Mouse (Mus musculus) forebrain, embryonic 11.5 days (tissue): ENCODE measurements around the gene Cox15. TPM values are rescaled to one million over a fixed set of nuclear protein-coding genes. Genes with fewer than 3 reads are reported as not detected.

Source experiments
- ATAC-seq: fragments of 200-750 bp; cut with Nextera tagmentation; replicated peaks from 2 replicates; pipeline ENCODE4 v1.8.0; 2017; ENCODE audit warnings: moderate TSS enrichment; ENCODE audit not compliant: low FRiP score
- DNase-seq: peaks from one replicate; pipeline ENCODE4 v3.0.0-alpha.2; 2017; ENCODE audit warnings: low spot score
- H3K27ac ChIP-seq: fragments of 300-500 bp; sonication (generic); 2 replicates; pipeline ENCODE4 v1.5.1; 2014; ENCODE audit warnings: low read depth, low read length
- H3K27me3 ChIP-seq: fragments of 300-500 bp; sonication (generic); 2 replicates; pipeline ENCODE4 v1.6.1; 2014; ENCODE audit warnings: mild to moderate bottlenecking, low read length, mixed read lengths; ENCODE audit not compliant: control insufficient read depth, insufficient read depth
- H3K36me3 ChIP-seq: fragments of 300-500 bp; sonication (generic); 2 replicates; pipeline ENCODE4 v1.6.1; 2014; ENCODE audit warnings: mild to moderate bottlenecking, low read length, moderate library complexity, mixed read lengths; ENCODE audit not compliant: control insufficient read depth, insufficient read depth
- H3K4me1 ChIP-seq: fragments of 300-500 bp; sonication (generic); replicated peaks from 2 replicates; pipeline ENCODE4 v1.6.1; 2014; ENCODE audit warnings: low read length, mixed read lengths; ENCODE audit not compliant: control insufficient read depth, insufficient read depth
- H3K4me2 ChIP-seq: fragments of 300-500 bp; sonication (generic); 2 replicates; pipeline ENCODE4 v1.6.1; 2014; ENCODE audit warnings: low read depth, mild to moderate bottlenecking, low read length, moderate library complexity, mixed read lengths; ENCODE audit not compliant: severe bottlenecking
- H3K4me3 ChIP-seq: fragments of 300-500 bp; sonication (generic); 2 replicates; pipeline ENCODE4 v1.5.1; 2014; ENCODE audit warnings: low read depth, low read length
- H3K9ac ChIP-seq: fragments of 300-500 bp; sonication (generic); 2 replicates; pipeline ENCODE4 v1.6.1; 2014; ENCODE audit warnings: low read length
- H3K9me3 ChIP-seq: fragments of 300-500 bp; sonication (generic); 2 replicates; pipeline ENCODE4 v1.6.1; 2016; ENCODE audit warnings: low read length, mixed read lengths; ENCODE audit not compliant: control insufficient read depth
- WGBS: fragments of 180-500 bp; shearing (Covaris S2); extraction: QIAGEN DNeasy Blood & Tissue Kit; methylation state at CpG from one replicate; pipeline ENCODE4 v1.1.7; 2014; 5-methylcytosine and 5-hydroxymethylcytosine counted together
- polyA plus RNA-seq: library from polyadenylated mRNA; unstranded; fragments of >200 nt; fragmentation: Nextera tagmentation; extraction: Ambion mirVana; gene quantifications from 2 replicates; pipeline ENCODE4 v1.2.1, GENCODE M21; 2014

The Cox15 gene
- polyA plus RNA-seq, 1 experiment from 2014 or later, result 12.4 TPM

- WGBS, result 45% methylated on average over 22 of the region's 22 CpGs
- DNase-seq (no peak), ATAC-seq (no peak)
- Histone ChIP-seq H3K9ac (peak overlapping the region; percentile 57), H3K9me3 (no peaks in the 10 kb centered on the region), H3K36me3 (no peaks in the 10 kb centered on the region), H3K27me3 (no peaks in the 10 kb centered on the region), H3K4me3 (peak overlapping the region; percentile 14; the same call in 1 of the 2 replicates), H3K27ac (no peak overlapping the region), H3K4me1 (0 out of 2 replicates have a peak, but pooled peaks cover 3% of the 10 kb centered on the region), H3K4me2 (peak overlapping the region; percentile 48; the same call in 1 of the 2 replicates)
Measured at GRCm38 (mm10) chr19:43729296-43730036, 23.3 kb downstream of the Cox15 start.

- 0 out of 2 replicates have a peak, but pooled peaks cover 3% of the 10 kb centered on the region for H3K4me1 ChIP-seq
- no peak for DNase-seq
- ATAC-seq, result no peak
- no peaks in the 10 kb centered on the region for H3K9me3 ChIP-seq
- WGBS, result 68% methylated on average over 15 of the region's 15 CpGs
- H3K9ac ChIP-seq, result no peak overlapping the region
- H3K27me3 ChIP-seq, result no peaks in the 10 kb centered on the region
- H3K27ac ChIP-seq, result no peak overlapping the region; the same call in 1 of the 2 replicates
- no peaks in the 10 kb centered on the region for H3K36me3 ChIP-seq
- H3K4me2 ChIP-seq, result no peak overlapping the region
- H3K4me3 ChIP-seq, result no peak overlapping the region
Measured at GRCm38 (mm10) chr19:43726510-43727146, 26.2 kb downstream of the Cox15 start.

GRCm38 (mm10) chr19:43724821-43725220, 28.0 kb downstream of the Cox15 start:
- Histone ChIP-seq H3K9ac (no peak overlapping the region), H3K4me3 (no peak overlapping the region), H3K9me3 (no peaks in the 10 kb centered on the region), H3K4me1 (0 out of 2 replicates have a peak, but pooled peaks cover 3% of the 10 kb centered on the region), H3K4me2 (no peak overlapping the region), H3K36me3 (no peaks in the 10 kb centered on the region), H3K27ac (no peak overlapping the region), H3K27me3 (no peaks in the 10 kb centered on the region)
- no peak for DNase-seq
- no peak for ATAC-seq
- WGBS, result 84% methylated on average over 7 of the region's 7 CpGs

GRCm38 (mm10) chr19:43724194-43724593, 28.6 kb downstream of the Cox15 start:
- ATAC-seq, result no peak
- H3K36me3 ChIP-seq, result no peaks in the 10 kb centered on the region
- no peaks in the 10 kb centered on the region for H3K9me3 ChIP-seq
- no peak overlapping the region for H3K4me3 ChIP-seq
- H3K4me1 ChIP-seq, result no peaks in the 10 kb centered on the region
- H3K9ac ChIP-seq, result no peak overlapping the region
- no peak overlapping the region for H3K27ac ChIP-seq
- no peaks in the 10 kb centered on the region for H3K27me3 ChIP-seq
- H3K4me2 ChIP-seq, result no peak overlapping the region
- 91% methylated on average over 20 of the region's 20 CpGs for WGBS
- no peak for DNase-seq

- no peak overlapping the region for H3K27ac ChIP-seq
- no peak for ATAC-seq
- no peak overlapping the region for H3K4me2 ChIP-seq
- no peak for DNase-seq
- H3K4me1 ChIP-seq, result no peaks in the 10 kb centered on the region
- H3K36me3 ChIP-seq, result no peaks in the 10 kb centered on the region
- WGBS, result 89% methylated on average over 10 of the region's 10 CpGs
- H3K9me3 ChIP-seq, result no peaks in the 10 kb centered on the region
- H3K9ac ChIP-seq, result no peak overlapping the region
- no peak overlapping the region for H3K4me3 ChIP-seq
- H3K27me3 ChIP-seq, result no peaks in the 10 kb centered on the region
Measured at GRCm38 (mm10) chr19:43723501-43723900, 29.3 kb downstream of the Cox15 start.

GRCm38 (mm10) chr19:43722891-43723290, 29.9 kb downstream of the Cox15 start:
- DNase-seq, result no peak
- no peaks in the 10 kb centered on the region for H3K9me3 ChIP-seq
- H3K4me3 ChIP-seq, result no peak overlapping the region
- H3K9ac ChIP-seq, result no peak overlapping the region
- no peak overlapping the region for H3K4me2 ChIP-seq
- H3K36me3 ChIP-seq, result no peaks in the 10 kb centered on the region
- no peak overlapping the region for H3K27ac ChIP-seq
- ATAC-seq, result no peak
- H3K27me3 ChIP-seq, result no peaks in the 10 kb centered on the region
- H3K4me1 ChIP-seq, result no peaks in the 10 kb centered on the region
- 83% methylated on average over 8 of the region's 8 CpGs for WGBS

- H3K4me1 ChIP-seq, result no peaks in the 10 kb centered on the region
- H3K9ac ChIP-seq, result no peak overlapping the region
- no peak overlapping the region for H3K4me2 ChIP-seq
- no peaks in the 10 kb centered on the region for H3K27me3 ChIP-seq
- no peaks in the 10 kb centered on the region for H3K9me3 ChIP-seq
- no peaks in the 10 kb centered on the region for H3K36me3 ChIP-seq
- H3K27ac ChIP-seq, result no peak overlapping the region
- ATAC-seq (no peak), DNase-seq (no peak)
- 94% methylated on average over 11 of the region's 11 CpGs for WGBS
- no peak overlapping the region for H3K4me3 ChIP-seq
Measured at GRCm38 (mm10) chr19:43720061-43720460, 32.7 kb downstream of the Cox15 start.

- WGBS, result 82% methylated on average over 5 of the region's 5 CpGs
Measured at GRCm38 (mm10) chr19:43711971-43712370, 40.8 kb downstream of the Cox15 start.

More at GRCm38 (mm10) chr19:43711971-43712370, 40.8 kb downstream of the Cox15 start:
- Histone ChIP-seq H3K27ac (no peak overlapping the region), H3K9ac (no peak overlapping the region), H3K4me1 (no peaks in the 10 kb centered on the region), H3K27me3 (no peaks in the 10 kb centered on the region), H3K36me3 (no peaks in the 10 kb centered on the region), H3K9me3 (no peaks in the 10 kb centered on the region), H3K4me2 (no peak overlapping the region), H3K4me3 (no peak overlapping the region)
- ATAC-seq (no peak), DNase-seq (no peak)
